Mouse (Mus musculus): Measurements from ENCODE around the gene Slc4a3. TPM values are rescaled to one million over a fixed set of nuclear protein-coding genes. Genes with fewer than 3 reads are reported as not detected.

The Slc4a3 gene
- polyA plus RNA-seq, 1 experiment from 2014 or later: 28.9 TPM

- H3K4me3 ChIP-seq: no peak overlapping the region
- 72% methylated on average over 11 of the region's 11 CpGs for WGBS
- no peaks in the 10 kb centered on the region for H3K27me3 ChIP-seq
- no peak overlapping the region for H3K9ac ChIP-seq
- no peaks in the 10 kb centered on the region for H3K36me3 ChIP-seq
- no peak for ATAC-seq (replicated peaks; ENCODE audit: insufficient number of reproducible peaks, insufficient read depth, low FRiP score, low read depth)
- no peaks in the 10 kb centered on the region for H3K4me1 ChIP-seq (replicated peaks)
- no peak overlapping the region for H3K27ac ChIP-seq
- no peak overlapping the region for H3K4me2 ChIP-seq
- H3K9me3 ChIP-seq (replicated peaks): no peaks in the 10 kb centered on the region
These were observed 62.7 kb downstream of the Slc4a3 start for GRCm38 (mm10) chr1:75608625-75609263.

GRCm38 (mm10) chr1:75609264-75609662 lies 63.2 kb downstream of the Slc4a3 start:
- no peak for ATAC-seq (replicated peaks; ENCODE audit: insufficient number of reproducible peaks, insufficient read depth, low FRiP score, low read depth)
- Histone ChIP-seq H3K9ac (no peak overlapping the region), H3K4me1 (replicated peaks) (no peaks in the 10 kb centered on the region), H3K9me3 (replicated peaks) (no peaks in the 10 kb centered on the region), H3K27ac (no peak overlapping the region), H3K4me3 (no peak overlapping the region), H3K27me3 (no peaks in the 10 kb centered on the region), H3K36me3 (no peaks in the 10 kb centered on the region), H3K4me2 (no peak overlapping the region)
- 85% methylated on average over 9 of the region's 9 CpGs for WGBS

GRCm38 (mm10) chr1:75610553-75610952 lies 64.5 kb downstream of the Slc4a3 start:
- Histone ChIP-seq H3K9ac (no peak overlapping the region), H3K27me3 (no peaks in the 10 kb centered on the region), H3K4me2 (no peak overlapping the region), H3K4me3 (no peak overlapping the region), H3K27ac (no peak overlapping the region), H3K9me3 (replicated peaks) (no peaks in the 10 kb centered on the region), H3K36me3 (no peaks in the 10 kb centered on the region), H3K4me1 (replicated peaks) (no peaks in the 10 kb centered on the region)
- 51% methylated on average over 8 of the region's 8 CpGs for WGBS
- no peak for ATAC-seq (replicated peaks; ENCODE audit: insufficient number of reproducible peaks, insufficient read depth, low FRiP score, low read depth)

Other genes with a start within 250 kb of the Slc4a3 start
- 108 and 123 TPM in 2 replicates for gene Dnpep, start 228.3 kb upstream of the Slc4a3 start, polyA plus RNA-seq (2015; fragmentation: Nextera tagmentation; extraction: Ambion mirVana)
- 374 and 419 TPM in 2 replicates for gene Des, start 185.9 kb upstream of the Slc4a3 start, polyA plus RNA-seq (2015; fragmentation: Nextera tagmentation; extraction: Ambion mirVana)
- 44.5 and 54.4 TPM in 2 replicates for gene Speg, start 171.0 kb upstream of the Slc4a3 start, polyA plus RNA-seq (2015; fragmentation: Nextera tagmentation; extraction: Ambion mirVana)
- 63.9 and 81.8 TPM in 2 replicates for gene Gmppa, start 110.3 kb upstream of the Slc4a3 start, polyA plus RNA-seq (2015; fragmentation: Nextera tagmentation; extraction: Ambion mirVana)
- gene Asic4, start 95.8 kb upstream of the Slc4a3 start, polyA plus RNA-seq (2015; fragmentation: Nextera tagmentation; extraction: Ambion mirVana): 0.40 and 0.81 TPM in 2 replicates
- gene Chpf, start 67.0 kb upstream of the Slc4a3 start, polyA plus RNA-seq (2015; fragmentation: Nextera tagmentation; extraction: Ambion mirVana): 23.9 and 36.6 TPM in 2 replicates
- gene Tmem198, start 66.7 kb upstream of the Slc4a3 start, polyA plus RNA-seq (2015; fragmentation: Nextera tagmentation; extraction: Ambion mirVana): 0.39 and 0.80 TPM in 2 replicates
- gene Obsl1, start 39.8 kb upstream of the Slc4a3 start, polyA plus RNA-seq (2015; fragmentation: Nextera tagmentation; extraction: Ambion mirVana): 95.1 and 122 TPM in 2 replicates
- 4.1 and 5.9 TPM in 2 replicates for gene Inha, start 39.2 kb upstream of the Slc4a3 start, polyA plus RNA-seq (2015; fragmentation: Nextera tagmentation; extraction: Ambion mirVana)
- gene Stk11ip, start 24.7 kb upstream of the Slc4a3 start, polyA plus RNA-seq (2015; fragmentation: Nextera tagmentation; extraction: Ambion mirVana): 10.4 and 15.8 TPM in 2 replicates

Data from heart, embryonic 15.5 days (tissue).